Mouse (Mus musculus) ES-E14 (cell line): Measurements from ENCODE around the gene Daxx.
A peak's percentile ranks its signal among the peaks of the same experiment; 100 is the strongest.

ENCODE experiments used
- CHD2 ChIP-seq: IDR thresholded peaks from 2 replicates; pipeline ENCODE4 v1.6.1; 2014; ENCODE audit warnings: mild to moderate bottlenecking, low read depth, low read length, inconsistent platforms
- HCFC1 ChIP-seq: IDR thresholded peaks from 2 replicates; pipeline ENCODE4 v1.6.1; 2012; ENCODE audit warnings: low read length, inconsistent platforms, borderline replicate concordance; ENCODE audit not compliant: insufficient read depth
- MAFK ChIP-seq: IDR thresholded peaks from 2 replicates; pipeline ENCODE4 v1.6.1; 2014; ENCODE audit warnings: mild to moderate bottlenecking, low read depth, low read length, inconsistent platforms; ENCODE audit not compliant: insufficient read depth
- ZC3H11A ChIP-seq: IDR thresholded peaks from 2 replicates; pipeline ENCODE4 v1.6.1; 2012; ENCODE audit warnings: low read depth, mild to moderate bottlenecking, inconsistent platforms, low read length, borderline replicate concordance
- ZNF384 ChIP-seq: IDR thresholded peaks from 2 replicates; pipeline ENCODE4 v1.6.1; 2012; ENCODE audit warnings: low read depth, low read length, inconsistent platforms

DNA sequence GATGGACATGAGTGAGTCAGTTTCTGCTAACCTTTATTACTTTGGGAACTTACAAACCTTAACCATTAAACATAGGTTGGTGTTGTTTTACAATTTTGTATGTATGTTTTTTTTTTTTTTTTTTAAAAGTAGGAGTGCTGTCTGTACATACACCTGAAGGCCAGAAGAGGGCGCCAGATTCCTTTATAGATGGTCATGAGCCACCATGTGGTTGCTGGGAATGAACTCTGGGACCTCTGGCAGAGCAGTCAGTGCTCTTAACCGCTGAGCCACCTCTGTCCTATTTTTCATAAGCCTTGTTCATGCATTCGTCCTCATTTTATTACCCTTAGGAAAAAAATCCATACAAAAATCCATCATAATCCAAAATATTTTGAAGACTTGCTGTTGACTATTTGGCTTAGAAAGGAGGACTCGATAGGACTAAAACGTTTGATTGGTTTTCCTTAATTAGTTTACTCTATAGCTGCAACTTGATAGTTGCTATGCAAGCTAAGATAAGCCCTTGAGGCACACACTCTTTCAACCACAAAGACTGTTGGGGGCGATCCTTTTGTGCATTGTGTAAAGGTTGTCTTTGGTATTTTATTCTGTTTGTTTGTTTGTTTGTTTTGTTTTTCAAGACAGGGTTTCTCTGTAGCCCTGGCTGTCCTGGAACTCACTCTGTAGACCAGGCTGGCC lies 12.0 kb upstream of the Daxx start:
- TF ChIP-seq ZC3H11A (peak; percentile 63; the same call in 1 of the 2 replicates), ZNF384 (peak; percentile 99), HCFC1 (peak; percentile 32; the same call in 1 of the 2 replicates), CHD2 (no peak), MAFK (no peak)
